In genomic region chr17:64766507-64766906, GRCm38 (mm10) we compare ENCODE assay signal across 20 mouse cellular contexts.
"Had no signal": no experiment of that assay in that cellular context is flagged by ENCODE, and none has a peak within 500 bp of the region (broad histone marks: within the 10 kb centered on the region; RNA-seq: fewer than 3 reads in every experiment).

No protein-coding gene starts in this region.

- DNase-seq: lung, adult 2 months; lung, postnatal 14 days; lung, postnatal 36 days; retina, postnatal 1 day; right cerebral cortex, adult 18-20 months; right cerebral cortex, postnatal 14 days; thymus, adult 2 months; thymus, postnatal 25 days; thymus, postnatal 4 days had no signal

- H3K27me3 ChIP-seq: lung, embryonic 15.5 days; megakaryocyte, embryonic 14.5 days; midbrain, embryonic 13.5 days; midbrain, embryonic 15.5 days; neural tube, embryonic 13.5 days; neural tube, embryonic 15.5 days; stomach, embryonic 15.5 days had no signal

- H3K27ac ChIP-seq: lung, embryonic 15.5 days; macrophage; midbrain, embryonic 13.5 days; midbrain, embryonic 15.5 days; neural tube, embryonic 13.5 days; neural tube, embryonic 15.5 days; stomach, embryonic 15.5 days; stomach, postnatal 0 days had no signal

- H3K4me1 ChIP-seq: lung, embryonic 15.5 days; megakaryocyte, embryonic 14.5 days; midbrain, embryonic 15.5 days; neural tube, embryonic 15.5 days; stomach, embryonic 15.5 days had no signal

- H3K36me3 ChIP-seq: lung, embryonic 15.5 days; midbrain, embryonic 13.5 days; midbrain, embryonic 15.5 days; neural tube, embryonic 13.5 days; neural tube, embryonic 15.5 days; stomach, embryonic 15.5 days had no signal

- H3K4me3 ChIP-seq: lung, embryonic 15.5 days; megakaryocyte, embryonic 14.5 days; midbrain, embryonic 13.5 days; midbrain, embryonic 15.5 days; neural tube, embryonic 13.5 days; neural tube, embryonic 15.5 days; stomach, embryonic 15.5 days had no signal

- H3K4me2 ChIP-seq: lung, embryonic 15.5 days; midbrain, embryonic 11.5 days; midbrain, embryonic 13.5 days; midbrain, embryonic 15.5 days; neural tube, embryonic 13.5 days; neural tube, embryonic 15.5 days; stomach, embryonic 15.5 days had no signal

- H3K9me3 ChIP-seq: lung, embryonic 15.5 days; megakaryocyte, embryonic 14.5 days; midbrain, embryonic 13.5 days; midbrain, embryonic 15.5 days; neural tube, embryonic 13.5 days; neural tube, embryonic 15.5 days; stomach, embryonic 15.5 days had no signal

- ATAC-seq: lung, postnatal 0 days; midbrain, embryonic 13.5 days; midbrain, embryonic 15.5 days had no signal

- H3K9ac ChIP-seq: lung, embryonic 15.5 days; midbrain, embryonic 13.5 days; midbrain, embryonic 15.5 days; neural tube, embryonic 13.5 days; neural tube, embryonic 15.5 days; stomach, embryonic 15.5 days had no signal
